Mouse (Mus musculus) cerebellum, adult 11-12 months (tissue): ENCODE measurements around the gene Six6.
A peak's percentile ranks its signal among the peaks of the same experiment; 100 is the strongest.

Experiments
- DNase-seq: peaks from one replicate; pipeline ENCODE4 v3.0.0; 2022

Gene Six6

GRCm38 (mm10) chr12:72957829-72958424 lies 18.2 kb downstream of the Six6 start:
- no peak for DNase-seq

DNA sequence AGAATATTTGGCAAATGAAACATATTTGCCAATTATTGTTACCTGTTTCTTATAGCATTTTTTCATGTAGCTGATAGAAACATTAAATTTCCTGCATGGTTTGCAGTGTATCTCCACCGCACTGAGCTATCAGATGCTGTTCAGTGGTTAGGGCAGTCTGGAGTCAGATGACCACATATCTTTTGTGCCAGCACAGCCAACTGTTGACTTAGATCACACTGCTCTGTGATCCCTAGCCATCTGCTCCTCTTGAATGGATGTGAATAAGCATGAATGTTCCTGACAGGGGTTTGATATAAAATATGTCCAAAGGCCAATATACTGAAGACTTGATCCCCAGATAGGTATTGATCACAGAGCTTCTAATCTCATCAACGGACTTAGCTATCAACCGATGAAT lies 18.8 kb downstream of the Six6 start:
- no peak for DNase-seq

- no peak for DNase-seq
Observed at GRCm38 (mm10) chr12:72962761-72963160, 23.1 kb downstream of the Six6 start.

- DNase-seq, result no peak
Observed at GRCm38 (mm10) chr12:72967541-72967940, 27.8 kb downstream of the Six6 start.

DNA sequence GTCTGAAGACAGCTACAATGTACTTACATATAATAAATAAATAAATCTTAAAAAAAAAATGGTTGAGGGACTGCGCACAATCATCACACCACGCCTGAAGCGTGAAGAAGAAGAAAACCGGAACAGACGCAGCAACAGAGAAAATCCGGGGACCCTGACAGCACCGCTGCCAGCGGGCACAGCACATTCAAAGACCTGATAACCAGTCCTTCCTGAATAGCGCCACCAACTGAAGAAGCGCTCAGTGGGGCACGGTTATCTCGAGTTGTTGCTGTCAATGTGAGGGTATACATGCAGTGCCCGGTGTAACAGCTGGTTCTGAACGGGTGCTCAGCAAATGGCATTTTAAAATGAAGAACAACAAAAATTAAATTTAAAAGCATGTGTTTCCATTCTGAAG lies 30.9 kb downstream of the Six6 start:
- DNase-seq, result no peak

- DNase-seq, result no peak
Observed at GRCm38 (mm10) chr12:72973161-72973560, 33.5 kb downstream of the Six6 start.

GRCm38 (mm10) chr12:72976172-72976571 lies 36.5 kb downstream of the Six6 start:
- no peak for DNase-seq

GRCm38 (mm10) chr12:72976718-72977117 lies 37.0 kb downstream of the Six6 start:
- DNase-seq, result peak; percentile 18

GRCm38 (mm10) chr12:72977851-72978250 lies 38.2 kb downstream of the Six6 start:
- no peak for DNase-seq

DNA sequence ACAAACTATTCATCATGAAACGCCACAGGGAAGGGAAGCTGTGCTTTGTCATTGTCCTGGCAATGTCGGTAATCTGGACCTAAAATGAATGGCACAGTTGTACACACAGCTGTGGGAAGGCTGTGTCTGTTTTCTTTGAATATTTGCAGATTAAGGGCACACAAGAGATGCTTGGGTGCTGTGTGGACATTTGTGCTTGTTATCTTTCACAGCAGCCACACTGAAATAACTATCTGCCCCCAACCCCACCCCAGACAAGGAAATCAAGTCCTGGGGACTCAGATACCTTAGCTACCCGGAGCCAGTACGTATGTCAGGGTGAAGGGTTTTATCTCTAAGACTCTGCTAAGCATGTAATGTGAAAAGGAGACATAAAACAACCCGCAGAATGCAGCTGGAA lies 39.5 kb downstream of the Six6 start:
- DNase-seq, result no peak

DNA sequence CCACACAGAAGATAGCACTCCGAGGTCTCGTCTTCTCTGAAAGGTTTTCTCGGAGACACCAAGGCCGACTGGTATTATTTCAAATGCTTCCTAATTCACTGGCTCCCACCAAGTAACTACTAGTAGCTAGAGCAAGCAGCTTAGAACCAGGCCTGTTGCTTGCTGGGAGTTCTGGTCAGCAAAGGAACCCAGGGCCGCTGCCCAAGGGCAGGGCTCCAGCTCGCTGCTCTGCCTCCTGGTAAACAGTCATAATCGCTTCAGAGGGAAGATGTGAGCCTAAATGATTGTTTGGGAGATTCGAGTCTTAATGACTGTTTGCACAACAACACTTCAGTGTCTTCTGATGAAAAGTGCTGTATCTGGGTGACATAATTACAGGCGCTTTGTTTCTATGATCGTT lies 42.9 kb downstream of the Six6 start:
- DNase-seq, result no peak

DNA sequence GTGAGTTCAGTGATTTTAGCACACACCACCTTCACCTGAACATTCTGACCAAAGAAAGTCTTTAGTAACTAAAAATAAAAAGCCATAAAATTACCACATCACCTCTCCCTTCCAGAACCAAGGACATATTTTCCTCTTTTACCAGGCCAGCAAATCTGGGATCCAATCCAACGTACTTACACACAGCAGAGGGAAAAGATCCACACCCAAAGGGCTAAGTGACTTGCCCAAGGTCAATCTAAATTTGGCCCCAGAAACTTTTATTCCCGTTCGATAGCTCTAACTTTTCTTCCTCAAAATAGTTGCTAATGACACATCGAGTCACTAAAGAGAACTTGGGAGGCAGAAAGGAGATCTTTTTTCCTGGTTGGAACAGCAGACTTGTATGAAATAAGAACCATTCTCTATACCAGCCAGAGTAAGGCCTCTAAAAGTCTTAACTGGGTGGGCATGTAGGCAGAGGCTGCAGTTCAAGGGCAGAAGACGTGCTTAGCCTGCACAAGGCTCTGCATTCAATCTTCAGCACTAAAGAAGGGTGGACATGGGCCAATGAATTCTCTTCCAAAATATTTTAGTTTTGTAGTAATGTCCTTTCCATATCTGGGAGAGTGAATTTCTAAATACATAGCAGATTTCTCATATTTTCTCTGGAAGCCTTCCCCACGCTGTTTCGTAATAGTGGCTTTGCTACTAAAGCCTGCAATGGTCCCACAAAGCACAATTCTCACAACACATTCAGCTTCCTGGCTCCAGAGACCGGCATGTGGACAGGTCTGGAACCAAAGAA lies 43.6 kb downstream of the Six6 start:
- DNase-seq, result no peak
